Mouse (Mus musculus) gastrocnemius, postnatal 14 days (tissue): ENCODE results near the gene Tdrkh. TPM values are rescaled to one million over a fixed set of nuclear protein-coding genes. Genes with fewer than 3 reads are reported as not detected.

ENCODE experiments used
- DNase-seq: peaks from one replicate; pipeline ENCODE4 v3.0.0; 2021; ENCODE audit warnings: mixed read lengths
- intact Hi-C: fragments of 180-260 bp; cut with DNase I; formaldehyde crosslinking; loops from one replicate; pipeline ENCODE4 v1.15.1; 2025; ENCODE audit warnings: low total_unique reads
- total RNA-seq, 2 experiments: library from RNA; stranded (reverse); gene quantifications; 2 replicates each; pipeline ENCODE4 v1.2.3; 2021

Gene Tdrkh
- total RNA-seq, 2 experiments from 2014 or later = 3.5 to 4.8 TPM

- no peak for DNase-seq
- intact Hi-C loops = no loop called here
These were observed 30.5 kb downstream of the Tdrkh start, which contains the start of gene Oaz3 for GRCm38 (mm10) chr3:94443597-94443964. TSS of gene Oaz3 (minus strand) at chr3:94443915.

GRCm38 (mm10) chr3:94449377-94449776 lies 36.3 kb downstream of the Tdrkh start:
- intact Hi-C loops = no loop called here
- no peak for DNase-seq

- intact Hi-C loops = loop anchor here (5.0 kb wide), 1 partner anchor 146 kb away; no protein-coding TSS in a partner anchor
- peak; percentile 81 for DNase-seq
These were observed 43.5 kb downstream of the Tdrkh start for GRCm38 (mm10) chr3:94456529-94457000.

GRCm38 (mm10) chr3:94457055-94457454 lies 44.0 kb downstream of the Tdrkh start:
- intact Hi-C loops = loop anchor here (5.0 kb wide), 1 partner anchor 145 kb away; no protein-coding TSS in a partner anchor
- no peak for DNase-seq

- intact Hi-C loops = loop anchor here (5.0 kb wide), 1 partner anchor 142 kb away; no protein-coding TSS in a partner anchor
- DNase-seq = no peak
These were observed 46.8 kb downstream of the Tdrkh start for GRCm38 (mm10) chr3:94459834-94460233.

GRCm38 (mm10) chr3:94463926-94464578 lies 51.0 kb downstream of the Tdrkh start:
- intact Hi-C loops = no loop called here
- no peak for DNase-seq

- DNase-seq = no peak
These were observed 52.8 kb downstream of the Tdrkh start for GRCm38 (mm10) chr3:94465632-94466430.

GRCm38 (mm10) chr3:94468931-94469330 lies 55.9 kb downstream of the Tdrkh start:
- intact Hi-C loops = no loop called here
- DNase-seq = no peak

More at GRCm38 (mm10) chr3:94465632-94466430, 52.8 kb downstream of the Tdrkh start:
- intact Hi-C loops = no loop called here

- intact Hi-C loops = no loop called here
- DNase-seq = peak; percentile 41
These were observed 59.5 kb downstream of the Tdrkh start for GRCm38 (mm10) chr3:94472447-94473114.

GRCm38 (mm10) chr3:94473115-94473505 lies 60.0 kb downstream of the Tdrkh start:
- intact Hi-C loops = no loop called here
- DNase-seq = no peak

GRCm38 (mm10) chr3:94473567-94474232 lies 60.6 kb downstream of the Tdrkh start:
- intact Hi-C loops = no loop called here

GRCm38 (mm10) chr3:94476301-94477035 lies 63.4 kb downstream of the Tdrkh start:
- no peak for DNase-seq
- intact Hi-C loops = no loop called here

More at GRCm38 (mm10) chr3:94473567-94474232, 60.6 kb downstream of the Tdrkh start:
- no peak for DNase-seq

- intact Hi-C loops = no loop called here
- DNase-seq = no peak
These were observed 64.4 kb downstream of the Tdrkh start for GRCm38 (mm10) chr3:94477444-94477843.

GRCm38 (mm10) chr3:94477981-94478422 lies 64.9 kb downstream of the Tdrkh start, which contains the start of gene Celf3:
TSS of gene Celf3 (plus strand) at chr3:94478295.
- intact Hi-C loops = no loop called here
- DNase-seq = no peak

- intact Hi-C loops = no loop called here
- DNase-seq = no peak
These were observed 65.6 kb downstream of the Tdrkh start for GRCm38 (mm10) chr3:94478591-94479169.

- intact Hi-C loops = no loop called here
- no peak for DNase-seq
These were observed 66.5 kb downstream of the Tdrkh start for GRCm38 (mm10) chr3:94479564-94479963.

- DNase-seq = no peak
- intact Hi-C loops = no loop called here
These were observed 67.3 kb downstream of the Tdrkh start, which contains the start of gene Riiad1 for GRCm38 (mm10) chr3:94480291-94480884. TSS of gene Riiad1 (minus strand) at chr3:94480341.

GRCm38 (mm10) chr3:94481429-94481828 lies 68.4 kb downstream of the Tdrkh start:
- no peak for DNase-seq
- intact Hi-C loops = no loop called here
